Mouse (Mus musculus): ENCODE measurements around the gene Usp7.

GRCm38 (mm10) chr16:8829564-8830359, 37.7 kb upstream of the Usp7 start, which contains the start of gene 1810013L24Rik:
- TF ChIP-seq GATA1 (IDR thresholded peaks at IDR 0.05; ENCODE audit: borderline replicate concordance, low read length) (no peak), FLI1 (IDR thresholded peaks at IDR 0.05; ENCODE audit: low read length) (no peak)
